Mouse (Mus musculus) thymus, adult 2 months (tissue): ENCODE measurements around the gene Lrwd1.

Source experiments
- CTCF ChIP-seq: fragments of 200-500 bp; IDR thresholded peaks from 2 replicates; pipeline ENCODE4 v1.5.1; 2012; ENCODE audit warnings: mild to moderate bottlenecking, control low read depth, low read length, moderate library complexity, borderline replicate concordance; ENCODE audit not compliant: control insufficient read depth, poor library complexity, insufficient read depth; ENCODE audit errors: extremely low read depth
- POLR2A ChIP-seq: fragments of 200-500 bp; IDR thresholded peaks from 2 replicates; pipeline ENCODE4 v1.6.1; 2012; ENCODE audit warnings: mild to moderate bottlenecking, low read length, control low read depth, moderate library complexity; ENCODE audit not compliant: control insufficient read depth, poor library complexity, insufficient read depth; ENCODE audit errors: extremely low read depth

- TF ChIP-seq CTCF, result no peak
- no peak for TF ChIP-seq POLR2A
Observed at GRCm38 (mm10) chr5:136144606-136145430, 8.9 kb upstream of the Lrwd1 start.
